Mouse (Mus musculus) adrenal gland, adult 2 months (tissue): ENCODE data around the gene Ciita. TPM values are rescaled to one million over a fixed set of nuclear protein-coding genes. Genes with fewer than 3 reads are reported as not detected.

ENCODE experiments used
- DNase-seq: peaks from one replicate; pipeline ENCODE4 v3.0.0; 2021
- polyA plus RNA-seq: library from polyadenylated mRNA; depleted of rRNA; stranded (reverse); fragments of >200 nt; gene quantifications from 2 replicates; pipeline ENCODE4 v1.2.3, GENCODE M21; 2012
- total RNA-seq, 2 experiments: library from RNA; stranded (reverse); gene quantifications; 2 replicates each; pipeline ENCODE4 v1.2.3; 2021

The Ciita gene
- total and polyA plus RNA-seq, 3 experiments: 1.4 to 2.3 (median 2.0) TPM

GRCm38 (mm10) chr16:10471950-10472349 lies 7.9 kb upstream of the Ciita start:
- DNase-seq: no peak

GRCm38 (mm10) chr16:10474956-10475355 lies 4.9 kb upstream of the Ciita start:
- DNase-seq: no peak

DNA sequence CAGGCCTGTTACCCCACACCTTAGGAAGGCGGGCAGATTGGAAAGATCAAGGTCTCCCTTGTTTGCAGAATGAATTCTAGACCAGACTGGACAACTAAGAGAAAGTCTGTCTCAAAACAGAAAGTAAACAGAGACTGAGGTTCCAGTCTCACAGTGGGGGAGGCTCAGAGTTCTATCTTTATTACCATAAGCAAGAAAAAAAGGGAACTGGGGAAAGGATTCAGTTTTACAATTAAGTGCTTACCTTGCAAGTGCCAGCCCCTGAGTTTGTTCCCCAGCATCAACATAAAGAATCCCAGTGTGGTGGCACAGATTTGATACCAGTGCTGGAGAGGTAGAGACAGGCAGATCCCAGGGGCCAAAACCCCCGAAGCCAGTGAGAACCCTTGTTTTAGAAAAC lies 3.9 kb upstream of the Ciita start:
- no peak for DNase-seq

DNA sequence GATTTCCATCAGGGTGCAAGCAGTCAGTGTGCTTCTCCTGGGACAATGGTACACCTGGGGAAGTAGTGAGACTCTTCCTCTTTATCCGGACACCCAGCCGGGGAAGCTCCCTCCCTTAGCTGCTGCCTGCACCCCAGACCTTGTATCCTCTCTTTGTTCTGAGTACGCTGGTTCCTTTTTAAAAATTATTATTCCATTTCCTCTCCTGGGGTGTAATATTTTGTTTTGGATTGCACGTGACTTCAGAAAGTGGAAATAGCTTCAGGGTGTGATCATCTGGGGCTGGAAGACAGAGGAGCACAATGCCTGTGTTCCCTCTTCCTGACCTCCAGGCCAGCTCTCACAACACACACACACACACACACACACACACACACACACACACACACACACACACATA lies 2.5 kb downstream of the Ciita start:
- peak; percentile 11 for DNase-seq

DNA sequence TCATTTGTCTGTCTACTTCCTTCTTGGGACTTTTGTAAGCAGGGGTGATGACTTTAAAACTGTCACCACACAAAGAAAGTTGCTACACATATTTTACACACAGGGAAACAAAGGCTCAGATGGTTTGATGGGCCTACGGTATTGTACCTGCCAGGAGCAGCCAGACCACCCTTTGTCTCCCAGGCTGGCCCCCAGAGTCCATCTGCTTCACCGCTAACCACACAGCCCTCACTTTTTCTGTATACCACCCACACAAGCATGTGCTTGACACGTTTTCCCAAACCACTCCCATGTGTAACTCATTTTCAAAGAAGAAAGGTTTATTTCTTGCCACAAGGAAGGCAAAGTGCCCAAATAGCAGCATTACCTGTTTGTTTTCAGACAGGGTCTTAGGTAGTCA lies 7.1 kb downstream of the Ciita start:
- no peak for DNase-seq

- no peak for DNase-seq
Measured at GRCm38 (mm10) chr16:10487895-10488493, 8.1 kb downstream of the Ciita start.

DNA sequence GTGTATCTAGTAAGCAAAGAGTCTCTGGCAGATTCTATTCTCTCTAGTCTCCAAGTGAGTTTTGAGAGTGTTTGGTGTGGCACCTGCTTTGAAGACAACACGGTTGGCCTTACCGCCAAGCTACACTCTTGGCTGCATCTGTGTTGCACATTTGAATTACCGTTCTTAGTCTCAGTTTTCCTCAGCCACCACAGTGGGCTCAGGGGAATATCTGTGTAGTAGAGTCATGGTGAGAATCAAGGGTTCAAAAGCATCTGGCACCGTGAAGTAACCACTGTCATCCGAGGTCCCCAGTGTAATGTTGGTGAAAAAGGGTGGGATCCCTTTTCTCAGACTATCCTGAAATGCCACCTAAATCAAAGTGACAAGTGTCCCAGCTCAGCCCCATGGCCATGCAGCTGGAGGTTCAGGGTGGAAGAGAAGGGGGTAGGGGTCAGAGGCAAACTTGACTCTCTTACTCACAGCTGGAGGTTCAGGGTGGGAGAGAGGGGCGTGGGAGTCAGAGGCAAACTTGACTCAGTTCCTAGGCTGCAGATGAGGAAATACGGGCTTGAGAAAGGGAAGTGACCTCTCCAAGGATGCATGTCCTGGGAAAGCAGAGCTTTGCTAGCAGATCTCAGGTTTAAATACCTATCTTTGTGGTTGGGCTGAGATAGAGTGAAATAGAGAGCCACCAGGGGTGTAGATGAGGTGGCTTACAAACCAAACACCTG lies 9.1 kb downstream of the Ciita start:
- no peak for DNase-seq

DNA sequence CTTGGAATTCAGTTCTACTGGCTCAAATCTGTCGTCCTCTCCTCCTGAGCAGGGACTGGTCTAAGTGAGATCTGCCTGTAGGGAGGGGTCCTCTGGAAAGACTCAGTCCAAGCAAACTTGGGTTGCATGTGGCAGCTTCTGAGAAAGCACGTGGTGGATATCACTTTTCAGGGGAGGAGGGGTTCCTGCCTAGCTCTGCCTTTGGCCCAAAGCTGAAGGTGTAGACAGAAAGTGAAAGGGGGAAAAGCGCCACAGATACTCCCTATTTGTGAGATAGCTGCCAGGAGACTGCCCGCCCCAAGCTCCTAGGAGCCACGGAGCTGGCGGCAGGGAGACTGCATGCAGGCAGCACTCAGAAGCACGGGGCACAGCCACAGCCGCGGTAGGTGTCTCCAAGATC lies 9.6 kb downstream of the Ciita start:
- no peak for DNase-seq

- no peak for DNase-seq
Measured at GRCm38 (mm10) chr16:10489904-10490457, 10.1 kb downstream of the Ciita start.

DNA sequence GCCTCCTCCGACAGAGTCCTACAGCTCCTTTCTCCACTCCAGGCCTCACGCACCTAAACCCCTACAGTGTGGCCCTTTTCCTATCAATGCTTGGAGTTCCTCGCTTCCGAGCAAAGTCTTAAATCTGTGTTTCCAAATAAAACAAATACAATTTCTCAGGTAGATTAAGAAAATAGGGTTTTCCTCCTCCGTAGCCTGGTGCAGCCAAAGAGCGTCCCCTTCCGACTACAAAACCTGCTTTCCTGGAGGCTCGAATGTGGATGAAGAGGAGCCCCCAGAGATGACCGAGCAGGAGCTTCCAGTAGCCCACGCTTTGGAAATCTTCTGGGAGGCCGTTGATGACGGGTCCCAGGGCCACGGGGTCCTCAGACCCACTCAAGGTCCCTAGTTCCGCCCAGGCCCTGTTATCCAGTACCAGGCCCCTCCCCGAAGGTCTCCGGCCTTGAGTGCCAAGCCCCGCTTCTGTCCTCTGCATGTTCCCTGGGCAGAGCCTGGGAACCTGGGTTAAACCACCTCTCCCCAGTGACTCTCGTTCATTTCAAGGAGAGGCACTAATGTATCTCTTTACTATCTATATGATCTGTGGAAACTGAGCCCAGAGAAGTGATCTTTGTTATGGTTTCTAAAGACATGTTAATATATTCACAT lies 10.8 kb downstream of the Ciita start:
- DNase-seq: no peak

DNA sequence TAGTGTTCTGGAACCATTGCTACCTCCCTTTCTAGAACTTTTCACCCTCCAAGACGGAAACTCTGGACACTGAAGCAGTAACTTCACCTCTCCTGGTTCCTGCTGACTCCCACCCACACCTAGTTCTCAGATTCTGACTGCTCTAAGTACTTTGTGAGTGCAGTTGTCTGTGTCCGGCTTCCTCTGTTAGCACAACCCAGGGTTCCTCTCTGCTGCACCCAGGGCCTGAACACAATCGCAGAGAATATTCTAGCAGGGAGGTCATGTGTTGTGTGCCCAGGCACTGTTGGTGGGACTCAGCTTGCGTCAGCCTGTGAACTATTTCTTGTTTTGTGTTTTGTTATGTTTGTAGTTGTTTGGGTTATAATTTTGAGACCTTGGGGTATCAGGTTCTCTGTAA lies 11.9 kb downstream of the Ciita start:
- DNase-seq: no peak

DNA sequence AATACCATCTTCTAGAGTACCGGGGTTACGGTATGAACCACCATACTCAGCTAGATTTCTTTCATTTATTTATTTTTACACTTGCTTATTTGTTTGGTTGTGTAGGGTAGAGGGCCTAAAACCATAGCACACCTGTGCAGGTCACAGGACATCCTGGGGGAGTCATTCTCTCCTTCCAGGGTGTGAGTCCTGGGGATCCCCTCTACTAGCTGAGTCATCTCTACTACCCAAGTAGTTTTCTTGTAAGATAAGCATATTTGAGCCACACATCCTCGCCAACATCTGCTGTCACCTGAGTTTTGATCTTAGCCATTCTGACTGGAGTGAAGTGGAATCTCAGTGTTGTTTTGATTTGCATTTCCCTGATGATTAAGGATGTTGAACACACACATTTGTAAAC lies 12.7 kb downstream of the Ciita start:
- no peak for DNase-seq

DNA sequence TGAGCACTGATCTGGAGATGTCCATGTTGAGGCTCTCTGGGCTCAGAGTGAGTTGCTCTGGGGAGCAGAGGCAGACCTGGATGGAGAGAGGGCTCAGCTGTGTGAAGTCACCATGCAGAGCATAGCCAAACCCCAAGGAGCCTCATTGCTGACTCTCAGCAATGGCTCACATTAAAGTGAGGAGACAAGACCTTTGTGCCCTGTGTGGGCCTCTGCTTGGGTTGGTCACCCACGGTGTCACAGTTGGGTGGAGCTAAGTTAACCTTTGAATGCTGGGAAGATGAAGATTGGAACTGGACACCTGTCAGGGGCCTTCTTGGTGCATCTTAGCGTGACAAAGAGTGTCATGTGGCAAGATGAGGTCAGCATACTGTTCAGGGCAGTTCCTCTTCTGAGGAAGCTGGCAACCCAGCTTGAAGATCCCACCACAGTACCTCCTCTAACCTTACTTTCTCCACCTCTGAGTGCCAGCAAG lies 16.0 kb downstream of the Ciita start:
- DNase-seq: no peak

- peak; percentile 33 for DNase-seq
Measured at GRCm38 (mm10) chr16:10498096-10498602, 18.3 kb downstream of the Ciita start.

DNA sequence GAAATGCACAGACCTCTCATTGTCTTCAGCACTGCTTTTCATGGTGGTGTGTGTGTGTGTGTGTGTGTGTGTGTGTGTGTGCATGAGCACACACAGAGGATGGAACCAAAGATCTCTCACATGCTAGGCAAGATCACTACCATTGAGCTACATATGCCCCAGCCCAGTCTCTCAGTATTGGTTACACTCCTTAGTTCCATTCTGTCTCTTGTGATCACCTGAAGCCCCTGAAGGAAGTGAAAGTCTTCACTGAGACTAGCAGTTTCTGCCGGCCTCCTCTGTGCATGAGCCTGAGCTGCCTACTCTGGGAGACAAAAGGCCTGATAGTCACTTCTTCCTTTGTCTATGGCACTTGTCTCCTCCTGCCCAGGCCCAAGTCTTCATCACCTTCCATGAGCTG lies 19.3 kb downstream of the Ciita start:
- DNase-seq: no peak

DNA sequence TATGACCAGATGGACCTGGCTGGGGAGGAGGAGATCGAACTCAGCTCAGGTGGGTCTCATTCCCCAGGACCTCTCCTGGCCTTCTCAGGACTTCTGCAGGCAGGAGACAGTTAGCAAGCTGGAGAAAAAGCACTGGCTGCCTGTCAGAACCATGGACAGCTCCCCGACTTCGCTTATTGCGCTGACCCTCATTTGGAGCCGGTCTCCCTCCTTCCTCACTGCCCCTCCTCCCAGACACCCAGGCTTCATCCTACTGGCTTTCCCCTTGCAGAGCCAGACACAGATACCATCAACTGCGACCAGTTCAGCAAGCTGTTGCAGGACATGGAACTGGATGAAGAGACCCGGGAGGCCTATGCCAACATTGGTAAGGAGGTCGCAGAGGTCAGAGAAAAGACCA lies 22.0 kb downstream of the Ciita start:
- no peak for DNase-seq

DNA sequence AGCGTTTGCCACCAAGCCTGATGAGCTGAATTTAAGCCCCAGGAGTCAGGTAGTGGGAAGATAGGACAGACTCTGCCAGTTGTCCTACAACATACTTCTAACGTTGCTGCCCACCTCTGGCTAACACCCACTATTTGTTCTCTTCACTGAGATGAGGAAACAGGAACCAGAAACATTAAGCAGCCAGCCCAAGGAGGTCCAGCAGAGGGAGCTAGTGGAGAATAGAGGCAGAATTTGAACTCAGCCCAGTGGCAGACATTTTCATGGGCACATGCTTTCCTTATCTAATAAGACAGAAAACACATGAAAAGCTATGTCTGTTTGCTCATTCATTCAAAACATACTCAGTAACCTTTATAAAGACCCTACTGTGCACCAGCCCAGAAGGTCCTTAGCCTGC lies 23.2 kb downstream of the Ciita start:
- no peak for DNase-seq

DNA sequence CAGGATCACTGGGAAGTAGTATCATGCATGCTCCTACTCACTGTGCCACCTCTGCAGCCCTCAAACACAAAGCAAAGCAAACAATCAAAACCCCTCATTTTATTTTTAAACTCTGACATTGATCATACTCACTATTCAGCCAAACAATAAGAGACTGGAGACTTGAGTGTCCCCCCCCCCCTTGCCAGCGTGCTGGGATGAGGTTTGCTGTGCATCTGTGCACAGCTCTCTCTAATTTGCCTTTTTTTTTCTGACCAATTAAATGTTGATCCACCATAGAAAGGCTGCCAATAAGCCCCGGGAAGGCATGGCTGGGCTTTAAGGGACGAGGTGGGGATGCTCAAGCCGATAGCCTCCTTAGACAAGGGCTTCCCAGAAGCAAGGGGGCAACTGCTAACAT lies 27.6 kb downstream of the Ciita start:
- no peak for DNase-seq

DNA sequence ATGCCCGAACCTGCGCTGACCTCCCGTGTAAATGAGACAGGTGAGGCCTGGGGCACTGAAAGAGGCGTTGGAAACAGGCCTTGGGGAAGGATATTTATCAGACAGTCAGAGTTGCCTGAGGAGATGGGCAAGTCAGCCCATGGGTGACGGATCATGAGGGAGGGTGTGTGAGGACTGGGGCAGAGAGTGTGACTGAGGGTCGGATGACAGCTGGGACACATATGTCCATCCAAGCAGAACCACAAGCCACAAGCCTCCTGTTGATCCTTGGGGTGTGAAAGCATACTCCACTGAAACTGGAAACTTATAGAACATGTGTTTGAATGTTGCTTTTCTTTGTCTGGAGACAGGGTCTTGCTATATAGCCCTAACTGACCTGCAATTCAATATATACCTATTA lies 28.8 kb downstream of the Ciita start:
- no peak for DNase-seq

- peak; percentile 49 for DNase-seq
Measured at GRCm38 (mm10) chr16:10510477-10511133, 30.7 kb downstream of the Ciita start.

DNA sequence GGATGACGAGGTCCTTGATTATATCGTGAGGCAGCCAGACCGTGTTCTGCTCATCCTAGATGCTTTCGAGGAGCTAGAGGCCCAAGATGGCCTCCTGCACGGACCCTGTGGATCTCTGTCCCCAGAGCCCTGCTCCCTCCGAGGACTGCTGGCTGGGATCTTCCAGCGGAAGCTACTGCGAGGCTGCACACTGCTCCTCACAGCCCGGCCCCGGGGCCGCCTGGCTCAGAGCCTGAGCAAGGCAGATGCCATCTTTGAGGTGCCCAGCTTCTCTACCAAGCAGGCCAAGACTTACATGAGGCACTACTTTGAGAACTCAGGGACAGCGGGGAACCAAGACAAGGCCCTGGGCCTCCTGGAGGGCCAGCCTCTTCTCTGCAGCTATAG lies 31.3 kb downstream of the Ciita start:
- no peak for DNase-seq

- DNase-seq: no peak
Measured at GRCm38 (mm10) chr16:10515953-10516572, 36.2 kb downstream of the Ciita start.
